Mouse (Mus musculus): Measurements from ENCODE around the gene Galntl6.

DNA sequence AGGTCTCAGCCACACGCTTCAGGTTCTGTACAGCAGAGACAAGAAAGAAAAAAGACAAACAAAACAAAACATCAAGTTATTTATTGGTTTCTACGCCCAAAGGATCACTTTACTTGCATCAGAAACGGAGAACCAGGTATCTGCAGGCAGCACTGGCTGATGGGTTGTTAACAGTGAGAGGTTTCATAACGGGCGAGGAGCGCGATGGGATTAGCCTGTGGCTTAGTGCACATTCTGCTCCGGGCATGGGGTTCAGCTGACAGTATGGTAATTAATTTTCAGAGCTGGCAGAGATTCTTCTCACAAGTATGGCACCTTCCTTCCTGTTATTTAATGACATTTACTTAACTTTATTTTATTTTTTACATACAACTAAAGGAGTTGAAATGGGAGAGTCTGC lies 1075.1 kb downstream of the Galntl6 start:
- TF ChIP-seq REST (IDR thresholded peaks at IDR 0.05; ENCODE audit: insufficient read depth, insufficient read length) (no peak), USF1 (IDR thresholded peaks at IDR 0.05; ENCODE audit: low read depth) (no peak), SRF (IDR thresholded peaks at IDR 0.05; ENCODE audit: control insufficient read depth, insufficient read length, low read depth) (no peak), POLR2AphosphoS2 (IDR thresholded peaks at IDR 0.05; ENCODE audit: insufficient read length, low read depth) (no peak), POLR2A (IDR thresholded peaks at IDR 0.05; ENCODE audit: insufficient read length, low read depth) (no peak), TCF12 (IDR thresholded peaks at IDR 0.05; ENCODE audit: insufficient read depth, poor library complexity, severe bottlenecking) (no peak), MYOG (IDR thresholded peaks at IDR 0.05; ENCODE audit: control insufficient read depth in 1 of 3, insufficient read depth in 1 of 3, insufficient read length in 2 of 3, low read depth in 2 of 3) (no peak), MYOD1 (IDR thresholded peaks at IDR 0.05; ENCODE audit: control insufficient read depth in 1 of 3, insufficient read length in 2 of 3, low read depth in 2 of 3) (no peak), MAX (IDR thresholded peaks at IDR 0.05; ENCODE audit: low read depth) (no peak), TCF3 (IDR thresholded peaks at IDR 0.05; ENCODE audit: insufficient read length, low read depth) (no peak)

All from myocyte (in vitro differentiated cells).